Mouse (Mus musculus) 3T3-L1 (cell line): ENCODE data around the gene Rad51b.

Experiments
- DNase-seq: peaks from one replicate; pipeline ENCODE4 v3.0.0-alpha.2; 2015; ENCODE audit warnings: low read depth, low spot score

The Rad51b gene

GRCm38 (mm10) chr12:79759180-79759902, 462.3 kb downstream of the Rad51b start:
- DNase-seq, result no peak

GRCm38 (mm10) chr12:79761217-79761616, 464.1 kb downstream of the Rad51b start:
- no peak for DNase-seq

GRCm38 (mm10) chr12:79762087-79762486, 465.0 kb downstream of the Rad51b start:
- DNase-seq, result no peak

GRCm38 (mm10) chr12:79762570-79763275, 465.6 kb downstream of the Rad51b start:
- DNase-seq, result no peak

- no peak for DNase-seq
Measured at GRCm38 (mm10) chr12:79766116-79766515, 469.0 kb downstream of the Rad51b start.

- no peak for DNase-seq
Measured at GRCm38 (mm10) chr12:79768741-79769322, 471.8 kb downstream of the Rad51b start.

- DNase-seq, result no peak
Measured at GRCm38 (mm10) chr12:79769763-79770162, 472.7 kb downstream of the Rad51b start.

- no peak for DNase-seq
Measured at GRCm38 (mm10) chr12:79771194-79771593, 474.1 kb downstream of the Rad51b start.

- DNase-seq, result no peak
Measured at GRCm38 (mm10) chr12:79771741-79772140, 474.7 kb downstream of the Rad51b start.

- DNase-seq, result no peak
Measured at GRCm38 (mm10) chr12:79773246-79773645, 476.2 kb downstream of the Rad51b start.

GRCm38 (mm10) chr12:79774571-79774970, 477.5 kb downstream of the Rad51b start:
- no peak for DNase-seq

- no peak for DNase-seq
Measured at GRCm38 (mm10) chr12:79776828-79777227, 479.7 kb downstream of the Rad51b start.

GRCm38 (mm10) chr12:79780745-79781144, 483.7 kb downstream of the Rad51b start:
- no peak for DNase-seq

- no peak for DNase-seq
Measured at GRCm38 (mm10) chr12:79781788-79782187, 484.7 kb downstream of the Rad51b start.

GRCm38 (mm10) chr12:79782444-79783117, 485.5 kb downstream of the Rad51b start:
- no peak for DNase-seq

GRCm38 (mm10) chr12:79784159-79784558, 487.1 kb downstream of the Rad51b start:
- DNase-seq, result no peak

- DNase-seq, result no peak
Measured at GRCm38 (mm10) chr12:79785691-79786090, 488.6 kb downstream of the Rad51b start.

GRCm38 (mm10) chr12:79787538-79787937, 490.5 kb downstream of the Rad51b start:
- DNase-seq, result no peak

GRCm38 (mm10) chr12:79788340-79788739, 491.3 kb downstream of the Rad51b start:
- no peak for DNase-seq

GRCm38 (mm10) chr12:79789481-79789880, 492.4 kb downstream of the Rad51b start:
- DNase-seq, result peak; percentile 25

- DNase-seq, result peak; percentile 69
Measured at GRCm38 (mm10) chr12:79793382-79793781, 496.3 kb downstream of the Rad51b start.

- DNase-seq, result no peak
Measured at GRCm38 (mm10) chr12:79794802-79795201, 497.7 kb downstream of the Rad51b start.
